Mouse (Mus musculus) intestine, embryonic 15.5 days (tissue): Measurements from ENCODE around the gene Dgkh. TPM values are rescaled to one million over a fixed set of nuclear protein-coding genes. Genes with fewer than 3 reads are reported as not detected.

Experiments used
- ATAC-seq: fragments of 200-750 bp; cut with Nextera tagmentation; 2 replicates; pipeline ENCODE4 v1.8.0; 2017; ENCODE audit warnings: moderate TSS enrichment, moderate library complexity
- H3K27ac ChIP-seq: fragments of 300-500 bp; sonication (generic); 2 replicates; pipeline ENCODE4 v1.5.1; 2015; ENCODE audit warnings: mild to moderate bottlenecking, inconsistent platforms
- H3K27me3 ChIP-seq: fragments of 300-500 bp; sonication (generic); replicated peaks from 2 replicates; pipeline ENCODE4 v1.6.1; 2015; ENCODE audit warnings: inconsistent platforms
- H3K36me3 ChIP-seq: fragments of 300-500 bp; sonication (generic); 2 replicates; pipeline ENCODE4 v1.6.1; 2015; ENCODE audit warnings: inconsistent platforms
- H3K4me1 ChIP-seq: fragments of 300-500 bp; sonication (generic); replicated peaks from 2 replicates; pipeline ENCODE4 v1.6.1; 2015; ENCODE audit warnings: inconsistent platforms
- H3K4me2 ChIP-seq: fragments of 300-500 bp; sonication (generic); replicated peaks from 2 replicates; pipeline ENCODE4 v1.6.1; 2015; ENCODE audit warnings: mild to moderate bottlenecking, inconsistent platforms
- H3K4me3 ChIP-seq: fragments of 300-500 bp; sonication (generic); replicated peaks from 2 replicates; pipeline ENCODE4 v1.5.1; 2015; ENCODE audit warnings: inconsistent platforms
- H3K9ac ChIP-seq: fragments of 300-500 bp; sonication (generic); 2 replicates; pipeline ENCODE4 v1.6.1; 2015; ENCODE audit warnings: inconsistent platforms
- H3K9me3 ChIP-seq: fragments of 300-500 bp; sonication (generic); 2 replicates; pipeline ENCODE4 v1.6.1; 2016; ENCODE audit warnings: inconsistent platforms
- WGBS: fragments of 180-500 bp; shearing (Covaris S2); methylation state at CpG from one replicate; pipeline ENCODE4 v1.1.7; 2015; 5-methylcytosine and 5-hydroxymethylcytosine counted together
- polyA plus RNA-seq: library from polyadenylated mRNA; unstranded; fragments of >200 nt; fragmentation: Nextera tagmentation; extraction: Ambion mirVana; gene quantifications from 2 replicates; pipeline ENCODE4 v1.2.1, GENCODE M21; 2015

Gene Dgkh
- polyA plus RNA-seq, 1 experiment from 2014 or later, result 1.2 TPM

- no peaks in the 10 kb centered on the region for H3K9me3 ChIP-seq
- no peak for ATAC-seq
- H3K9ac ChIP-seq, result no peak overlapping the region
- H3K4me1 ChIP-seq, result peaks cover 13% of the 10 kb centered on the region; the same call in 1 of the 2 replicates
- 100% methylated on average over 1 of the region's 1 CpGs for WGBS
- H3K36me3 ChIP-seq, result no peaks in the 10 kb centered on the region
- H3K27me3 ChIP-seq, result no peaks in the 10 kb centered on the region
- H3K4me2 ChIP-seq, result no peak overlapping the region
- H3K4me3 ChIP-seq, result no peak overlapping the region
- no peak overlapping the region for H3K27ac ChIP-seq
Measured at GRCm38 (mm10) chr14:78539821-78540220, 192.8 kb downstream of the Dgkh start.

- no peaks in the 10 kb centered on the region for H3K9me3 ChIP-seq
- WGBS, result 30% methylated on average over 5 of the region's 5 CpGs
- no peak overlapping the region; the same call in 1 of the 2 replicates for H3K27ac ChIP-seq
- no peaks in the 10 kb centered on the region for H3K36me3 ChIP-seq
- H3K9ac ChIP-seq, result no peak overlapping the region
- H3K4me2 ChIP-seq, result no peak overlapping the region
- no peaks in the 10 kb centered on the region for H3K27me3 ChIP-seq
- peaks cover 13% of the 10 kb centered on the region; the same call in 1 of the 2 replicates for H3K4me1 ChIP-seq
- no peak for ATAC-seq
- H3K4me3 ChIP-seq, result no peak overlapping the region
Measured at GRCm38 (mm10) chr14:78538572-78539320, 193.8 kb downstream of the Dgkh start.

GRCm38 (mm10) chr14:78537551-78537950, 195.0 kb downstream of the Dgkh start:
- H3K27me3 ChIP-seq, result no peaks in the 10 kb centered on the region
- ATAC-seq, result no peak
- no peaks in the 10 kb centered on the region for H3K36me3 ChIP-seq
- WGBS, result 45% methylated on average over 6 of the region's 6 CpGs
- peak overlapping the region; percentile 93; the same call in 1 of the 2 replicates for H3K27ac ChIP-seq
- H3K4me3 ChIP-seq, result no peak overlapping the region
- H3K9ac ChIP-seq, result no peak overlapping the region
- H3K4me1 ChIP-seq, result peaks cover 13% of the 10 kb centered on the region; the same call in 1 of the 2 replicates
- no peaks in the 10 kb centered on the region for H3K9me3 ChIP-seq
- H3K4me2 ChIP-seq, result peak overlapping the region; percentile 84; the same call in 1 of the 2 replicates

- peak within 1 kb of the TSS; percentile 93 for H3K27ac ChIP-seq
Measured at GRCm38 (mm10) chr14:78536281-78537165, 196.1 kb downstream of the Dgkh start, which contains the start of gene Akap11. Akap11 (minus strand) TSS chr14:78536808.

GRCm38 (mm10) chr14:78535366-78535765, 197.2 kb downstream of the Dgkh start:
- WGBS, result 43% methylated on average over 2 of the region's 2 CpGs
- H3K27ac ChIP-seq, result no peak overlapping the region

More at GRCm38 (mm10) chr14:78536281-78537165, 196.1 kb downstream of the Dgkh start, which contains the start of gene Akap11:
- Histone ChIP-seq H3K36me3 (no peaks in the 10 kb centered on the region), H3K27me3 (no peaks in the 10 kb centered on the region), H3K4me3 (peak within 1 kb of the TSS; percentile 94), H3K4me1 (peaks cover 13% of the 10 kb centered on the region; the same call in 1 of the 2 replicates), H3K4me2 (peak within 1 kb of the TSS; percentile 84), H3K9me3 (no peaks in the 10 kb centered on the region), H3K9ac (peak within 1 kb of the TSS; percentile 92)
- under 1% methylated on average over 81 of the region's 82 CpGs for WGBS
- peak; percentile 97 for ATAC-seq

GRCm38 (mm10) chr14:78534651-78535050, 197.9 kb downstream of the Dgkh start:
- Histone ChIP-seq H3K4me2 (no peak overlapping the region), H3K9me3 (no peaks in the 10 kb centered on the region), H3K9ac (no peak overlapping the region), H3K27me3 (no peaks in the 10 kb centered on the region), H3K4me1 (peaks cover 18% of the 10 kb centered on the region), H3K36me3 (no peaks in the 10 kb centered on the region), H3K4me3 (no peak overlapping the region), H3K27ac (no peak overlapping the region)
- ATAC-seq, result no peak
- 95% methylated on average over 5 of the region's 5 CpGs for WGBS

More at GRCm38 (mm10) chr14:78535366-78535765, 197.2 kb downstream of the Dgkh start:
- Histone ChIP-seq H3K9me3 (no peaks in the 10 kb centered on the region), H3K4me1 (peaks cover 13% of the 10 kb centered on the region; the same call in 1 of the 2 replicates), H3K27me3 (no peaks in the 10 kb centered on the region), H3K9ac (peak overlapping the region; percentile 92), H3K36me3 (no peaks in the 10 kb centered on the region), H3K4me2 (peak overlapping the region; percentile 84), H3K4me3 (peak overlapping the region; percentile 94)
- no peak for ATAC-seq

GRCm38 (mm10) chr14:78533701-78534100, 198.9 kb downstream of the Dgkh start:
- WGBS, result 67% methylated on average over 3 of the region's 3 CpGs
- H3K4me2 ChIP-seq, result no peak overlapping the region
- ATAC-seq, result no peak
- H3K36me3 ChIP-seq, result no peaks in the 10 kb centered on the region
- no peaks in the 10 kb centered on the region for H3K27me3 ChIP-seq
- H3K27ac ChIP-seq, result no peak overlapping the region
- no peaks in the 10 kb centered on the region for H3K9me3 ChIP-seq
- no peak overlapping the region for H3K4me3 ChIP-seq
- H3K4me1 ChIP-seq, result peaks cover 25% of the 10 kb centered on the region
- H3K9ac ChIP-seq, result no peak overlapping the region

- 83% methylated on average over 6 of the region's 6 CpGs for WGBS
- H3K27me3 ChIP-seq, result no peaks in the 10 kb centered on the region
Measured at GRCm38 (mm10) chr14:78532345-78532744, 200.2 kb downstream of the Dgkh start.

GRCm38 (mm10) chr14:78530256-78530655, 202.3 kb downstream of the Dgkh start:
- no peaks in the 10 kb centered on the region for H3K9me3 ChIP-seq
- H3K27ac ChIP-seq, result no peak overlapping the region
- no peak overlapping the region for H3K9ac ChIP-seq
- H3K36me3 ChIP-seq, result no peaks in the 10 kb centered on the region
- WGBS, result 58% methylated on average over 3 of the region's 3 CpGs
- no peak overlapping the region for H3K4me2 ChIP-seq
- H3K4me1 ChIP-seq, result peaks cover 33% of the 10 kb centered on the region
- H3K4me3 ChIP-seq, result no peak overlapping the region
- ATAC-seq, result no peak
- no peaks in the 10 kb centered on the region for H3K27me3 ChIP-seq

More at GRCm38 (mm10) chr14:78532345-78532744, 200.2 kb downstream of the Dgkh start:
- no peak overlapping the region for H3K9ac ChIP-seq
- no peak overlapping the region for H3K4me3 ChIP-seq
- no peak overlapping the region for H3K4me2 ChIP-seq
- no peak for ATAC-seq
- H3K4me1 ChIP-seq, result peaks cover 25% of the 10 kb centered on the region
- no peaks in the 10 kb centered on the region for H3K9me3 ChIP-seq
- no peak overlapping the region for H3K27ac ChIP-seq
- H3K36me3 ChIP-seq, result no peaks in the 10 kb centered on the region

GRCm38 (mm10) chr14:78528461-78529425, 203.8 kb downstream of the Dgkh start:
- Histone ChIP-seq H3K9me3 (no peaks in the 10 kb centered on the region), H3K27ac (peak overlapping the region; percentile 8; the same call in 1 of the 2 replicates), H3K9ac (no peak overlapping the region), H3K4me2 (no peak overlapping the region), H3K4me1 (peaks cover 32% of the 10 kb centered on the region), H3K4me3 (no peak overlapping the region), H3K36me3 (no peaks in the 10 kb centered on the region), H3K27me3 (no peaks in the 10 kb centered on the region)
- 34% methylated on average over 8 of the region's 8 CpGs for WGBS
- 0 out of 2 replicates have a peak, but pooled peaks have one; percentile 5 for ATAC-seq

GRCm38 (mm10) chr14:78526907-78527306, 205.7 kb downstream of the Dgkh start:
- H3K4me1 ChIP-seq, result peaks cover 32% of the 10 kb centered on the region
- ATAC-seq, result 0 out of 2 replicates have a peak, but pooled peaks have one; percentile 15
- H3K4me3 ChIP-seq, result no peak overlapping the region
- no peaks in the 10 kb centered on the region for H3K9me3 ChIP-seq
- no peaks in the 10 kb centered on the region for H3K36me3 ChIP-seq
- peak overlapping the region; percentile 39 for H3K4me2 ChIP-seq
- no peak overlapping the region for H3K9ac ChIP-seq
- H3K27me3 ChIP-seq, result no peaks in the 10 kb centered on the region
- peak overlapping the region; percentile 79 for H3K27ac ChIP-seq
- 38% methylated on average over 6 of the region's 6 CpGs for WGBS
